Mouse (Mus musculus): ENCODE data around the gene Mob3a. TPM values are rescaled to one million over a fixed set of nuclear protein-coding genes. Genes with fewer than 3 reads are reported as not detected.

Gene Mob3a
- polyA plus RNA-seq (2015; fragmentation: Nextera tagmentation; extraction: Ambion mirVana) = 61.4 and 64.3 TPM in 2 replicates

DNA sequence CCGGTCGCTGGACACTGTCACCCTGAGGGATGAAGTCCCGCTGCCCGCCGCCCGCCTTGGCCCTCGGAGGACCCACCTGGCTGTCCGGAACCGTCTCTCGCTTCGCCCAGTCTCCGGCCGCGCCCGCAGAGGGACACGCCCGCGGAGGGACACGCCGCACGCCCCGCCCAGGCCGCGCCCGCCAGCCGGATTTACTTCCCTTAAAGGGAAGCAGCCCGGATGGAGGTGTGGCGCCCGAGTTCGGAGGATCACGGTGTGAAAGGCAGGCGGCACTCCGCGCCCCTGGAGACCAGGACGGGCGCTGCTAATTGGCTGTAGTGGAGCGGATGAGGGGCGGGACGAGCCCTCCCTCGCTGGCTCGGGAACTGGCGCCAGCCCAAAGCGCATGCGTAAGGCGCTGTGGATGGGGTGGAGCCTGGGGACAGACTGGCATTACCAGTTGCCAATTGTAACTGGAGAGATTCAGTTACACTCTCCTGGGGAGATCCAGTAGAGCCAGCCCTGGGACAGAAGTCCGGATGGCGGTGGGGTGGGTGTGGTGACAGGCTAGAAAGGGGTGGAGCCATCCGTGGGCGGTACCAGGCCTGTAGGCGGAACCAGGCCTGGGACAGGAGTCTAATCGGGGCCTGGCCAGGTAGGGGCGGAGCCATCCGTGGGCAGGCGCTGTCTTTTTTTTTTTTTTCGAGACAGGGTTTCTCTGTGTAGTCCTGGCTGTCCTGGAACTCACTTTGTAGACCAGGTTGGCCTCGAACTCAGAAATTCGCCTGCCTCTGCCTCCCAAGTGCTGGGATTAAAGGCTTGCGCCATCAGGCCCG lies at the start of gene Mob3a, which contains the start of gene Izumo4:
Gene Mob3a, minus strand, starts transcription at position 257 of the 815 bp plus-strand sequence.
Gene Izumo4, plus strand, starts transcription at position 464 of the 815 bp plus-strand sequence.
- Histone ChIP-seq H3K27ac (ENCODE audit: low read length) (peak within 1 kb of the TSS; percentile 88), H3K36me3 (ENCODE audit: control insufficient read depth, insufficient read depth, low read length) (peaks cover 6% of the 10 kb centered on the region; the same call in 1 of the 2 replicates), H3K9ac (ENCODE audit: low read depth, low read length) (peak within 1 kb of the TSS; percentile 81), H3K27me3 (ENCODE audit: control insufficient read depth, insufficient read depth, low read depth, low read length) (no peaks in the 10 kb centered on the region), H3K4me1 (ENCODE audit: control insufficient read depth, insufficient read depth, low read length) (peaks cover 29% of the 10 kb centered on the region), H3K4me2 (ENCODE audit: low read length) (peak within 1 kb of the TSS; percentile 71), H3K4me3 (ENCODE audit: low read depth, low read length) (peak within 1 kb of the TSS; percentile 85), H3K9me3 (replicated peaks; ENCODE audit: control insufficient read depth, low read length, poor library complexity, severe bottlenecking) (no peaks in the 10 kb centered on the region)
- under 1% methylated on average over 56 of the region's 59 CpGs for WGBS
- ATAC-seq = peak; percentile 96

DNA sequence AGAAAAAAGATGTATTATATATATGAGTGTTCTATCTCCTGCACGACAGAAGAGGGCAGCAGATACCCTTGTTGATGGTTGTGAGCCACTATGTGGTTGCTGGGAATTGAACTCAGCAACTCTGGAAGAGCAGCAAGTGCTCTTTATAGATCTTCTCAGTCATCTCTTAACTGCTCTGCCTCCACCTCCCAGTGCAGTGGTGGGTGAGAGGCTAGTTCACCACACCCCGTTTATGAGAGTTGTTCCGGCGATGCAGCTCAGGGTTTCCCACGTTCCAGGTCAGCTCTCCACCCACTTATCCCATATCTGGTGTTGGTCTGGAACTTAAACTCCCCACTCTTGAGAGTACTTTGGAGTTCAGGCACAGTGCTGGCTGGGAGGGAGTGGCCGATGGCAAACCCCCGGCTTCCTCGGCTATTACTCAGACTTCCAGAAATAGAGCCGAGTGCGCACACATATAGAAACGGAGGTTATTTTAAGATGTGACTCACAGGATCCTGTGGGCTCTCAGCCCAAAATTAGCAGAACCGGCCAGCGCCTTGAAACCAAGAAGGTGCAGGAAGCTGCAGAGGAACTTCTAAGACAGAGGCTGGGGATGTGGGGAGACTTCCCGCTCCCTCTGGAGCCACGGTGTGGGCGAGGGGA lies 49.5 kb upstream of the Mob3a start:
- peaks cover 13% of the 10 kb centered on the region for H3K4me1 ChIP-seq (ENCODE audit: control insufficient read depth, insufficient read depth, low read length)
- peak overlapping the region; percentile 8; the same call in 1 of the 2 replicates for H3K4me2 ChIP-seq (ENCODE audit: low read length)
- peak overlapping the region; percentile 28; the same call in 1 of the 2 replicates for H3K9ac ChIP-seq (ENCODE audit: low read depth, low read length)
- WGBS = 16% methylated on average over 16 of the region's 16 CpGs
- no peaks in the 10 kb centered on the region for H3K36me3 ChIP-seq (ENCODE audit: control insufficient read depth, insufficient read depth, low read length)
- ATAC-seq = no peak
- H3K4me3 ChIP-seq (ENCODE audit: low read depth, low read length) = no peak overlapping the region
- H3K27me3 ChIP-seq (ENCODE audit: control insufficient read depth, insufficient read depth, low read depth, low read length) = no peaks in the 10 kb centered on the region; the same call in 1 of the 2 replicates
- no peak overlapping the region for H3K27ac ChIP-seq (ENCODE audit: low read length)
- H3K9me3 ChIP-seq (replicated peaks; ENCODE audit: control insufficient read depth, low read length, poor library complexity, severe bottlenecking) = no peaks in the 10 kb centered on the region

DNA sequence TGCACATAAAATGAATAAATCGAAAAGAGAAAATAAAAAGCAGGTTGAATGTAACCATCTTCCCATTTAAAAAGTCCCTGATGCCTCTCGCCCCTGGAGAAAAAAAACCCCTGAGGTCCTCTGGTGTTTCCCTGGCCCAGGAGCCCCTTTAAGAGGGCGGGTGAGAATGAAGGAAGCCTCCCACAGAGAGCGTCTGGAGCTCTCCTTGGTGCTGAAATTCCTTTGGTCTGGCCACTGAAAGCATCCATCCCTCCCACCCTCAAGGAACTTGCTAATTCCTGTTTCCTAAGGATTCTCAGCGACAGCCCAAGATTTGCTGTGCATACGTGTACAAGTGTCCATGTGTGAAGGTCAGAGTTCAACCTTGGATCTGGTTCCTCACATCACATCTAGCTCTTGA lies 46.8 kb upstream of the Mob3a start:
- no peak overlapping the region for H3K4me2 ChIP-seq (ENCODE audit: low read length)
- no peak overlapping the region for H3K27ac ChIP-seq (ENCODE audit: low read length)
- H3K36me3 ChIP-seq (ENCODE audit: control insufficient read depth, insufficient read depth, low read length) = no peaks in the 10 kb centered on the region
- no peaks in the 10 kb centered on the region; the same call in 1 of the 2 replicates for H3K27me3 ChIP-seq (ENCODE audit: control insufficient read depth, insufficient read depth, low read depth, low read length)
- WGBS = 16% methylated on average over 6 of the region's 6 CpGs
- H3K9me3 ChIP-seq (replicated peaks; ENCODE audit: control insufficient read depth, low read length, poor library complexity, severe bottlenecking) = no peaks in the 10 kb centered on the region
- peaks cover 3% of the 10 kb centered on the region for H3K4me1 ChIP-seq (ENCODE audit: control insufficient read depth, insufficient read depth, low read length)
- no peak overlapping the region for H3K4me3 ChIP-seq (ENCODE audit: low read depth, low read length)
- H3K9ac ChIP-seq (ENCODE audit: low read depth, low read length) = no peak overlapping the region
- ATAC-seq = no peak

DNA sequence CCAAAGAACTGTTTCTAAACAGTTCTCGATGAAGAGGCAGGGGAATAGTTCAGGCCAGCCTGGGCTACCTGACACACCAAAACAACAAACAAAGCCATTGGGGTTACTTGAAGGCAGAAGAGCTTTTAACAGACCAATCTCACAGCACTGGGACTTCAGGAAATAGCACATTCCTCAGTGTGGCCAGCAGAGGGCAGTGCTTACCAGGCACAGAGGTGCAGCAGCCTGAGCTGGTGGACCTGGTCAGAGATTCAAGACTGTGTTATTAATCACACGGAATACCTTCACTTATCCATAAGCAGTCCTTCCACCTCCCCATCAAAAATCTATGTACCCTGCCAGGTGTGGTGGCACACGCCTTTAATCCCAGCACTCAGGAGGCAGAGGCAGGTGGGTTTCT lies 45.6 kb upstream of the Mob3a start:
- no peaks in the 10 kb centered on the region for H3K36me3 ChIP-seq (ENCODE audit: control insufficient read depth, insufficient read depth, low read length)
- no peak overlapping the region for H3K4me2 ChIP-seq (ENCODE audit: low read length)
- ATAC-seq = no peak
- H3K4me1 ChIP-seq (ENCODE audit: control insufficient read depth, insufficient read depth, low read length) = peaks cover 7% of the 10 kb centered on the region
- no peak overlapping the region for H3K4me3 ChIP-seq (ENCODE audit: low read depth, low read length)
- H3K9me3 ChIP-seq (replicated peaks; ENCODE audit: control insufficient read depth, low read length, poor library complexity, severe bottlenecking) = no peaks in the 10 kb centered on the region
- WGBS = 12% methylated on average over 3 of the region's 3 CpGs
- H3K27ac ChIP-seq (ENCODE audit: low read length) = no peak overlapping the region
- H3K9ac ChIP-seq (ENCODE audit: low read depth, low read length) = no peak overlapping the region
- no peaks in the 10 kb centered on the region; the same call in 1 of the 2 replicates for H3K27me3 ChIP-seq (ENCODE audit: control insufficient read depth, insufficient read depth, low read depth, low read length)

DNA sequence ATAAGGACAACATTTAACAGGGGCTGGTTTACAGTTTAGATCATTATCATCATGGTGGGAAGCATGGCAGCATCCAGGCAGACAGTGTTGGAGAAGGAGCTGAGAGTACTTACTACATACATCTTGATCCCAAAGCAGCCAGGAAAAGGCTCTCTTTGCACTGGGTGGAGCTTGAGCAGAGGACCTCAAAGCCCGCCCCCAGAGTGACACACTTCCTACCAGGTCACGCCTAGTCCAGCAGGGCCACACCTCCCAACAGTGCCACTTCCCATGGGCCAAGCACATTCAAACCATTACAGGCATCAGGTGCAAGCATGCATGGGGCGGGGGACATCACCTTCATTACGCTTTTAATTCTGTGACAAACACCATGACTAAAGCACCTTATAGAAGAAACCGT lies 42.5 kb upstream of the Mob3a start:
- no peak overlapping the region for H3K9ac ChIP-seq (ENCODE audit: low read depth, low read length)
- no peaks in the 10 kb centered on the region for H3K36me3 ChIP-seq (ENCODE audit: control insufficient read depth, insufficient read depth, low read length)
- H3K4me1 ChIP-seq (ENCODE audit: control insufficient read depth, insufficient read depth, low read length) = peaks cover 21% of the 10 kb centered on the region
- H3K9me3 ChIP-seq (replicated peaks; ENCODE audit: control insufficient read depth, low read length, poor library complexity, severe bottlenecking) = no peaks in the 10 kb centered on the region
- no peak overlapping the region for H3K4me3 ChIP-seq (ENCODE audit: low read depth, low read length)
- WGBS = 41% methylated on average over 5 of the region's 5 CpGs
- H3K27me3 ChIP-seq (ENCODE audit: control insufficient read depth, insufficient read depth, low read depth, low read length) = no peaks in the 10 kb centered on the region; the same call in 1 of the 2 replicates
- H3K27ac ChIP-seq (ENCODE audit: low read length) = no peak overlapping the region
- ATAC-seq = no peak
- no peak overlapping the region for H3K4me2 ChIP-seq (ENCODE audit: low read length)

DNA sequence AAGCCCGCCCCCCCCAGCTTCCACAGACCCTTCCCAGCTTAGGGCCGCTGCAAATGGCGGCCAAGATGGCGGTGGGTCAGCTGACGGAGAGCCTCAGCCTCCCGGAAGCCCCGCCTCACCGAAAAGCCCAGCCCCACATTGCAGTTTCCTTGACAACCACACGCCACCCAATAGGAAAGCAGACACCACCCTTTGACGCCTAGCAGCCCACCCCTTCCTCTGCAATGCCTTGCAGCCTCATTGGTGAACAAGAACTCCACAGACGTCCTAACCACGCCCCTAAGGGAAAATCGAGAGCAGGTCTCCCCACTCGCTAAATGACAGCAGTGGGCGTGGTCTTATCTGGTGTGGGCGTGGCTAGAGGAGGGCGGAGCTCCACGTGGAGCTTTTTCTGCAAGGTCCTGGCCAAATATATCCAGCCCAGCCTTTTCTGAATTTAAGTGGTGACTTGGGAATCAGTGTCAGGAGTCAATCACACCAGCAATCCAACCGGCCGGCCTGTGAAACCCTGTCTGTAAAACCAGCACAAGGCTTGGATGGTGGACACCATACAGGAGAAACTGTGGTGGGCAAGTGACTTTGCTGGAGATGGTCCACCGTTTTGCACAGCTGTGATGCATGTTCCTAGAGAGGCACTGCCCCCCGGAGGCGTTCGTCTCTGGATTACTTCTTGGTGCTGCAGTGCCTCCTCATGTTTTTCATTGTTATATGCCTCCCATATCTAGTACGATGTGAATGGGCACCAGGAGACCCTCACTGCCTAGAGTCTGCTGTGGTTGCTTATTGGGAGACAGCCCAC lies 40.6 kb upstream of the Mob3a start, which contains the start of gene Ap3d1:
Gene Ap3d1, minus strand, starts transcription at position 85 of the 799 bp plus-strand sequence.
- Histone ChIP-seq H3K9ac (ENCODE audit: low read depth, low read length) (peak within 1 kb of the TSS; percentile 85), H3K36me3 (ENCODE audit: control insufficient read depth, insufficient read depth, low read length) (no peaks in the 10 kb centered on the region), H3K9me3 (replicated peaks; ENCODE audit: control insufficient read depth, low read length, poor library complexity, severe bottlenecking) (no peaks in the 10 kb centered on the region), H3K27me3 (ENCODE audit: control insufficient read depth, insufficient read depth, low read depth, low read length) (no peaks in the 10 kb centered on the region), H3K4me3 (ENCODE audit: low read depth, low read length) (peak within 1 kb of the TSS; percentile 49), H3K4me2 (ENCODE audit: low read length) (peak within 1 kb of the TSS; percentile 94), H3K4me1 (ENCODE audit: control insufficient read depth, insufficient read depth, low read length) (peaks cover 27% of the 10 kb centered on the region), H3K27ac (ENCODE audit: low read length) (peak within 1 kb of the TSS; percentile 78)
- WGBS = 1% methylated on average over 25 of the region's 25 CpGs
- peak; percentile 99 for ATAC-seq

DNA sequence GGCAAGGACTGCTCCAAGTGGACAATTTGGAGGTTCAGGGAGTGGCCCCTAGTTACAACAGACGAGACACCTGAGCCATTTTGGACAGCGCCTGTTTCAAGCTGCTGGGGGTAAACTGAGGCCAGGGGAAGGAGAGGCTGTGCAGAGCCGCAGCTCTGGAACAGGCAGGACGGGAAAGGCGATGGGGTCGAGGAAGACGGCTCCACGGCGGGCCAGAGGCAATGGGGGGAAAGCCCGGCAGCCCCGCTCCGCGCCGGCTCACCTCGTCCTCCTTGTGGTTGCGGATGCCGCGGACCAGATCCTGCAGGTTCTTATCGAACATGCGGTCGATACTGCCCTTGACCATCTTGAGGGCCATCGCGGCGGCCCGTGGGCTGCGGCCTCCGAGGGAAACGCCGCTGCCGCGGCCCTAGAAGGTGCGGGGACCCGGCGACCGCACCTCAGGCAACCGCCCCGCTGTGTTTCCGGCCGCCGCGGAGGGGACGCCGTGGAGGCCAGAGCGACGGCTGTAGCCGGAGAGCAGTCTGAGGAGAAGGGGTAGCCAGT lies 39.9 kb upstream of the Mob3a start:
- Histone ChIP-seq H3K27ac (ENCODE audit: low read length) (peak overlapping the region; percentile 74), H3K36me3 (ENCODE audit: control insufficient read depth, insufficient read depth, low read length) (no peaks in the 10 kb centered on the region), H3K9ac (ENCODE audit: low read depth, low read length) (peak overlapping the region; percentile 85), H3K27me3 (ENCODE audit: control insufficient read depth, insufficient read depth, low read depth, low read length) (no peaks in the 10 kb centered on the region), H3K4me2 (ENCODE audit: low read length) (peak overlapping the region; percentile 94), H3K4me3 (ENCODE audit: low read depth, low read length) (peak overlapping the region; percentile 49), H3K4me1 (ENCODE audit: control insufficient read depth, insufficient read depth, low read length) (peaks cover 27% of the 10 kb centered on the region), H3K9me3 (replicated peaks; ENCODE audit: control insufficient read depth, low read length, poor library complexity, severe bottlenecking) (no peaks in the 10 kb centered on the region)
- WGBS = under 1% methylated on average over 46 of the region's 46 CpGs
- no peak; the same call in 1 of the 2 replicates for ATAC-seq

DNA sequence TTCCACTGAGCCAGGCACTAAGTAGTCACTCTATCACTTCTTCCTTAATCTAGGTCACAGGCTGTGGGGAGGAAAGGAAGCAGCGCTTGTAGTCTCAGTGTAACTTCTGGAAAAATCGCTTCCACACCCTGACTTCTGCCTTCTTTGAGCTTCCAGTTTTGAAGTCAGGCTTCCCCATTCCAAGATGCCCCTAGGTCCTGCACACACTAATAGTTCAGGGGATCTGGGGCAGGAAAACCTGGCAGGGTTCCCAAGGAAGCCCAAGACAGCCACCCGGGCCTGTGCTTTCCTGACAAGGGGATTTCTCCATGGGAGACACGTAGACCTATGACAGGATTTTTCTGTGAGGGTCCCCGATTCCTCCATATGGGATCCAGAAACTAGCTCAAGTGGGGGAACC lies 39.4 kb upstream of the Mob3a start:
- H3K4me2 ChIP-seq (ENCODE audit: low read length) = peak overlapping the region; percentile 94
- no peaks in the 10 kb centered on the region for H3K9me3 ChIP-seq (replicated peaks; ENCODE audit: control insufficient read depth, low read length, poor library complexity, severe bottlenecking)
- H3K27me3 ChIP-seq (ENCODE audit: control insufficient read depth, insufficient read depth, low read depth, low read length) = no peaks in the 10 kb centered on the region
- H3K4me3 ChIP-seq (ENCODE audit: low read depth, low read length) = peak overlapping the region; percentile 49
- no peak for ATAC-seq
- no peak overlapping the region; the same call in 1 of the 2 replicates for H3K27ac ChIP-seq (ENCODE audit: low read length)
- H3K36me3 ChIP-seq (ENCODE audit: control insufficient read depth, insufficient read depth, low read length) = no peaks in the 10 kb centered on the region
- peak overlapping the region; percentile 85 for H3K9ac ChIP-seq (ENCODE audit: low read depth, low read length)
- peaks cover 28% of the 10 kb centered on the region for H3K4me1 ChIP-seq (ENCODE audit: control insufficient read depth, insufficient read depth, low read length)
- WGBS = 21% methylated on average over 5 of the region's 5 CpGs
